Mouse (Mus musculus) liver, embryonic 13.5 days (tissue): Measurements from ENCODE around the gene Jkamp. TPM values are rescaled to one million over a fixed set of nuclear protein-coding genes. Genes with fewer than 3 reads are reported as not detected.

Experiments
- ATAC-seq: fragments of 200-750 bp; cut with Nextera tagmentation; 2 replicates; pipeline ENCODE4 v1.8.0; 2017; ENCODE audit warnings: low read depth, mild to moderate bottlenecking, moderate number of reproducible peaks, moderate library complexity
- DNase-seq: peaks from one replicate; pipeline ENCODE4 v3.0.0; 2022
- H3K27ac ChIP-seq: fragments of 300-500 bp; sonication (generic); 2 replicates; pipeline ENCODE4 v1.5.1; 2015; ENCODE audit warnings: moderate library complexity, mild to moderate bottlenecking, inconsistent platforms
- H3K27me3 ChIP-seq: fragments of 300-500 bp; sonication (generic); 2 replicates; pipeline ENCODE4 v1.6.1; 2015; ENCODE audit warnings: mild to moderate bottlenecking, inconsistent platforms
- H3K36me3 ChIP-seq: fragments of 300-500 bp; sonication (generic); 2 replicates; pipeline ENCODE4 v1.6.1; 2015; ENCODE audit warnings: mild to moderate bottlenecking, inconsistent platforms
- H3K4me1 ChIP-seq: fragments of 300-500 bp; sonication (generic); replicated peaks from 2 replicates; pipeline ENCODE4 v1.6.1; 2015; ENCODE audit warnings: inconsistent platforms
- H3K4me2 ChIP-seq: fragments of 300-500 bp; sonication (generic); 2 replicates; pipeline ENCODE4 v1.6.1; 2015; ENCODE audit warnings: inconsistent platforms, mild to moderate bottlenecking, moderate library complexity
- H3K4me3 ChIP-seq: fragments of 300-500 bp; sonication (generic); replicated peaks from 2 replicates; pipeline ENCODE4 v1.5.1; 2015; ENCODE audit warnings: mild to moderate bottlenecking, inconsistent platforms
- H3K9ac ChIP-seq: fragments of 300-500 bp; sonication (generic); 2 replicates; pipeline ENCODE4 v1.6.1; 2015; ENCODE audit warnings: mild to moderate bottlenecking, inconsistent platforms
- H3K9me3 ChIP-seq: fragments of 300-500 bp; sonication (generic); replicated peaks from 2 replicates; pipeline ENCODE4 v1.6.1; 2016; ENCODE audit warnings: inconsistent platforms
- WGBS: fragments of 180-500 bp; shearing (Covaris S2); methylation state at CpG from one replicate; pipeline ENCODE4 v1.1.7; 2015; ENCODE audit not compliant: insufficient replicate concordance; 5-methylcytosine and 5-hydroxymethylcytosine counted together
- polyA plus RNA-seq: library from polyadenylated mRNA; unstranded; fragments of >200 nt; fragmentation: Nextera tagmentation; extraction: Ambion mirVana; gene quantifications from 2 replicates; pipeline ENCODE4 v1.2.1, GENCODE M21; 2015

Jkamp gene
- polyA plus RNA-seq, 1 experiment from 2014 or later = 22.5 TPM

GRCm38 (mm10) chr12:72086166-72086825 lies 907 bp downstream of the Jkamp start:
- DNase-seq = no peak
- H3K4me2 ChIP-seq = peak overlapping the region; percentile 83
- H3K4me1 ChIP-seq = peaks cover 42% of the 10 kb centered on the region
- H3K9me3 ChIP-seq = no peaks in the 10 kb centered on the region
- H3K36me3 ChIP-seq = 0 out of 2 replicates have a peak, but pooled peaks cover 4% of the 10 kb centered on the region
- peak overlapping the region; percentile 77 for H3K9ac ChIP-seq
- H3K27me3 ChIP-seq = peaks cover 22% of the 10 kb centered on the region
- peak overlapping the region; percentile 72 for H3K4me3 ChIP-seq
- peak overlapping the region; percentile 81 for H3K27ac ChIP-seq
- WGBS = 2% methylated on average over 18 of the region's 18 CpGs
- peak; percentile 27 for ATAC-seq

- 83% methylated on average over 4 of the region's 4 CpGs for WGBS
- Histone ChIP-seq H3K9me3 (no peaks in the 10 kb centered on the region), H3K9ac (no peak overlapping the region), H3K36me3 (peaks cover 31% of the 10 kb centered on the region), H3K4me1 (peaks cover 25% of the 10 kb centered on the region), H3K27ac (no peak overlapping the region), H3K4me3 (no peak overlapping the region), H3K4me2 (no peak overlapping the region), H3K27me3 (peaks cover 3% of the 10 kb centered on the region)
- ATAC-seq = no peak
- no peak for DNase-seq
These were observed 4.4 kb downstream of the Jkamp start for GRCm38 (mm10) chr12:72089802-72090201.

DNA sequence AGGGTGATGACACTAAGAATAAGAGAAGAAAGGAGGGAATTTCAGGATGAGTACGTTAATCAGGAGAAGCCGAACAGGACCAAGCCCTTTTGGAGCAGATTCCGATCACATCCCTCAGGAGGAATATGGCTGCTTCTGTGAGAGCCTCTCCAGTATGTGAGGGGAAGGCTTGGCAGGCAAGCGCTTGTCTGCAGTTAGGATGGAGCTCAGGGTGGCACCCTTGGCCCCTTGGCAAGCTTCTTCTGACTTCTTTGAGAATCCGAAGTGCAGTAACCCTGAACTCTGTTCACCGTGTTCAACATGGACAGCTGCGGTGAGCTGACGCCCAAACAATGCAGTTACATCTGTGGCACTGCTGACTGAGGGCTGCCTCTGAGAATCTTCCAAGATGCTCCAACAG lies 11.6 kb downstream of the Jkamp start:
- ATAC-seq (no peak), DNase-seq (no peak)
- H3K27me3 ChIP-seq = no peaks in the 10 kb centered on the region
- no peaks in the 10 kb centered on the region for H3K9me3 ChIP-seq
- H3K4me1 ChIP-seq = no peaks in the 10 kb centered on the region
- H3K4me3 ChIP-seq = no peak overlapping the region
- H3K4me2 ChIP-seq = no peak overlapping the region
- peaks cover 51% of the 10 kb centered on the region for H3K36me3 ChIP-seq
- 87% methylated on average over 8 of the region's 8 CpGs for WGBS
- no peak overlapping the region for H3K27ac ChIP-seq
- no peak overlapping the region for H3K9ac ChIP-seq

- Histone ChIP-seq H3K9me3 (no peaks in the 10 kb centered on the region), H3K36me3 (peaks cover 7% of the 10 kb centered on the region; the same call in 1 of the 2 replicates), H3K27me3 (no peaks in the 10 kb centered on the region), H3K4me3 (no peak overlapping the region), H3K27ac (no peak overlapping the region), H3K4me1 (no peaks in the 10 kb centered on the region), H3K9ac (no peak overlapping the region), H3K4me2 (no peak overlapping the region)
- ATAC-seq = no peak
- DNase-seq = no peak
- WGBS = 67% methylated on average over 6 of the region's 6 CpGs
These were observed 17.4 kb downstream of the Jkamp start for GRCm38 (mm10) chr12:72102776-72103175.

GRCm38 (mm10) chr12:72104027-72104426 lies 18.6 kb downstream of the Jkamp start:
- Histone ChIP-seq H3K4me1 (no peaks in the 10 kb centered on the region), H3K4me2 (no peak overlapping the region), H3K4me3 (no peak overlapping the region), H3K27ac (no peak overlapping the region), H3K9me3 (no peaks in the 10 kb centered on the region), H3K9ac (no peak overlapping the region), H3K27me3 (no peaks in the 10 kb centered on the region), H3K36me3 (peaks cover 5% of the 10 kb centered on the region; the same call in 1 of the 2 replicates)
- ATAC-seq (no peak), DNase-seq (no peak)
- WGBS = 70% methylated on average over 5 of the region's 5 CpGs

- Histone ChIP-seq H3K27me3 (no peaks in the 10 kb centered on the region), H3K9me3 (no peaks in the 10 kb centered on the region), H3K4me1 (no peaks in the 10 kb centered on the region), H3K4me3 (no peak overlapping the region), H3K4me2 (no peak overlapping the region), H3K27ac (no peak overlapping the region), H3K36me3 (peaks cover 5% of the 10 kb centered on the region; the same call in 1 of the 2 replicates), H3K9ac (no peak overlapping the region)
- peak; percentile 9 for DNase-seq
- no peak for ATAC-seq
- 26% methylated on average over 14 of the region's 14 CpGs for WGBS
These were observed 19.3 kb downstream of the Jkamp start for GRCm38 (mm10) chr12:72104525-72105281.

DNA sequence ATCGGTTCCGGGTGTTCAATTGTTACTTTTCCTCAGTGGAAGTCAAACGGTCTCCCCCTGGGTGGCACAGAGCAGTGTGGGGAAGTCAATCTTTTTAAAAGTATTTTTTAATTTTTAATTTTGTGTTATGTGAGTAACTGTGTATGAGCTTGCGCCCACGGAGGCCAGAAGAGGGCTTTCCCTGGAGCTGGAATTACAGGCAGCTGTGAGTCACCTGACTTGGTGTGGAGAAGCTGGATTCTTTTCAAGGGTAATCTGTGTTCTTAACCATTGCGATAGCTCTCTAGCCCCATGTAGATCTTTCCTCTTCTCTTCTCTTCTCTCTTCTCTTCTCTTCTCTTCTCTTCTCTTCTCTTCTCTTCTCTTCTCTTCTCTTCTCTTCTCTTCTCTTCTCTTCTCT lies 29.7 kb downstream of the Jkamp start:
- DNase-seq (no peak), ATAC-seq (no peak)
- H3K36me3 ChIP-seq = no peaks in the 10 kb centered on the region
- no peak overlapping the region for H3K9ac ChIP-seq
- no peak overlapping the region for H3K4me3 ChIP-seq
- no peak overlapping the region for H3K27ac ChIP-seq
- no peaks in the 10 kb centered on the region for H3K27me3 ChIP-seq
- WGBS = 66% methylated on average over 6 of the region's 6 CpGs
- H3K4me1 ChIP-seq = no peaks in the 10 kb centered on the region
- H3K4me2 ChIP-seq = no peak overlapping the region
- no peaks in the 10 kb centered on the region for H3K9me3 ChIP-seq

GRCm38 (mm10) chr12:72115686-72116345 lies 30.4 kb downstream of the Jkamp start:
- Histone ChIP-seq H3K36me3 (no peaks in the 10 kb centered on the region), H3K27me3 (no peaks in the 10 kb centered on the region), H3K4me3 (no peak overlapping the region), H3K4me2 (no peak overlapping the region), H3K4me1 (no peaks in the 10 kb centered on the region), H3K9me3 (no peaks in the 10 kb centered on the region), H3K27ac (no peak overlapping the region), H3K9ac (no peak overlapping the region)
- 67% methylated on average over 22 of the region's 23 CpGs for WGBS
- ATAC-seq = no peak
- DNase-seq = no peak

DNA sequence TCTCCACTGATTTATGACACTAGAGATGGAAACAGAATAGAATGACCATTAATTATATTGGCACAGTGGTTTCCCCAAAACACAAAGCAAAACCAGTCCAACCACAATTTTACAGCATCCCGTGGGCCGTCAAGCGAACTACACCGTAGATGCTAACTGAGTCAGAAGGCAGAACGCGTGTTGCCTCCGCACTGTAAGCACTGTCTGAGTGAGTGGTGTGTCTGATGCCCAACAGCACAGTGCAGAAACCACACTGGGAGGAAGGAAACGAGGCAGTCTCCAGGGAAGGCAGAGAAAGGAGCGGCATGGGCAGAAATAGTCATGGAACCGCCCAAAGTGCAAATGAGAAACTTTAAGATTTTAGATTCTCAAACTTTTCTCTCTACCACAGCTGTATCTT lies 43.8 kb downstream of the Jkamp start:
- Histone ChIP-seq H3K27me3 (no peaks in the 10 kb centered on the region), H3K9me3 (no peaks in the 10 kb centered on the region), H3K36me3 (no peaks in the 10 kb centered on the region), H3K4me3 (no peak overlapping the region), H3K4me1 (no peaks in the 10 kb centered on the region), H3K27ac (no peak overlapping the region), H3K9ac (no peak overlapping the region), H3K4me2 (no peak overlapping the region)
- 73% methylated on average over 10 of the region's 10 CpGs for WGBS
- DNase-seq (no peak), ATAC-seq (no peak)

DNA sequence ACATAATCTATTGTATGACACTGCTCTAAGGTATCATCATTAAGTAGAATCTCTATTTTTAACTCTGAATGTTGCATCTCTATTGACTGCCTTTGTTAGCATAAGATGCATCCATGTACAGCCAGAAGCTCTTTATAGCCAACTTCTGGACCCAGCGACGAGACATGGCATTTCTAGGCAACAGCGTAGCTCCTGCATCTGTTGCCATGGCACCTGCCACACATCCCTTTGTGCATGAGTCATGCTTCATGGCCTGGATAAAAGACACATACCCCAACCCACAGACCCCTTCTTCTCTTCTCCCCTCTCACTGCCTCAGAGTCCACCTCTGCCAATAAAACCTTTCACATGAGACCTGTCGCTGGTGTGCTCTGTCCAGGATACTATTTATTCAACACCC lies 65.4 kb downstream of the Jkamp start:
- H3K36me3 ChIP-seq = no peaks in the 10 kb centered on the region
- no peaks in the 10 kb centered on the region for H3K4me1 ChIP-seq
- H3K4me2 ChIP-seq = no peak overlapping the region
- no peaks in the 10 kb centered on the region for H3K27me3 ChIP-seq
- 73% methylated on average over 4 of the region's 4 CpGs for WGBS
- ATAC-seq (no peak), DNase-seq (no peak)
- no peak overlapping the region for H3K9ac ChIP-seq
- H3K9me3 ChIP-seq = no peaks in the 10 kb centered on the region
- no peak overlapping the region for H3K4me3 ChIP-seq
- no peak overlapping the region for H3K27ac ChIP-seq
